Mouse (Mus musculus): ENCODE results near the gene Hps1. TPM values are rescaled to one million over a fixed set of nuclear protein-coding genes. Genes with fewer than 3 reads are reported as not detected.
A peak's percentile ranks its signal among the peaks of the same experiment; 100 is the strongest.
"Not testable (repeated sequence)": the region's sequence is repeated elsewhere in the genome, so short reads cannot be mapped to it uniquely, and the experiment has no call there.

Gene Hps1
- polyA plus RNA-seq, 1 experiment from 2014 or later = 17.0 TPM

DNA sequence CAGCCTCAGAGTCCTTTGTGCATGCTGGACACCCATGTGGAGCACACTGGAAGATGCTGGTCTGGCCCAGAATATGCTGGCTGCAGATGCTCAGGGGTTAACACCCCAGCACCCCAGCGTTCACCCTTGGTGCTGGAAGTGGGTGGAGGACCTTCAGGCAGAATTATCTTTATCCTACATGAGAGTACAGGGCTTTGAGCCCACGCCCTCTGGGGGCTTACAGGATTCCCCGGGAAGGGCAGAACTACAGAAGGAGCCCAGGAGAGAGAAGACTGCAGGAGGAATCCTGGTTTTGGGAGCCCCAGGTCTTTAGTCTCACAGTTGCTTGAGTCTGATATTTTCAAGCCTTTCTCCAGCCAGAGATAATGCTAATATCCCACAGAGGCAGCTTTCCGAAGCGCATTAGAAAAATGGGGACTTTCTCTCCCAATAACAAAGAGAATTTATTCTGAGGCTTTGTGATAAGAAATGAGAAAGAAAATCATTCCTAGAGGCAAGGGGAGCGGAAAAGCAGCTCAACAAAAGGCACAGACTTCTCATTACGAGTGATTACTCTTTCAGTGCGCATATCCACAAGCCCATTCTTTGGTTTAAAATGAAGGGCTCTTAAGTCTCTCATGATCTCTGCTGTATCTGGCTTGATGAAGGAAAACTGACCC lies 5.9 kb upstream of the Hps1 start:
- no peaks in the 10 kb centered on the region for H3K27me3 ChIP-seq (replicated peaks)
- H3K9me3 ChIP-seq = no peaks in the 10 kb centered on the region
- ATAC-seq = no peak
- no peak overlapping the region for H3K27ac ChIP-seq
- H3K4me1 ChIP-seq (replicated peaks) = peaks cover 6% of the 10 kb centered on the region; the same call in 1 of the 2 replicates
- H3K36me3 ChIP-seq = no peaks in the 10 kb centered on the region
- H3K9ac ChIP-seq = no peak overlapping the region
- H3K4me2 ChIP-seq (replicated peaks) = no peak overlapping the region
- H3K4me3 ChIP-seq (replicated peaks) = no peak overlapping the region
- 59% methylated on average over 8 of the region's 8 CpGs for WGBS

DNA sequence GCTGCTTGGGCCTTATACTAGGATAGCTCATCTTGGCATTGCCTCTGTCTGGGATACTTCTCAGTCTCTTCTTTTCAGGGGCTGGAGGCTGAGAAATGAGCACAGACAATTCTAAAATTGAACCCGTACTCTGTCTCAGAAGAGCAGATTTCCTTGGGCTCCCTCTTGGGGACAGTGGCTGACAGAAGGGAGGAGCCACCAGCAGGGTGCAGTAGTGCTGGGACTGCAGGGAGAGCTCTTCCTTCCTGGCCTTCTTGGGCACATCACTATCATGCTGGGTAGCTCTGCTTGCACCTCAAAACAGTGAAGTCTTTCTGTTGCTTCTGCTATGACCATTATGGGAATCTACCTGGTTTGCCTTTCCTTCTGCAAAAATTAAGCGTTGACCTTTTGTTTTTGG lies 5.4 kb upstream of the Hps1 start:
- Histone ChIP-seq H3K27ac (no peak overlapping the region), H3K4me3 (replicated peaks) (no peak overlapping the region), H3K4me1 (replicated peaks) (peaks cover 7% of the 10 kb centered on the region; the same call in 1 of the 2 replicates), H3K36me3 (no peaks in the 10 kb centered on the region), H3K4me2 (replicated peaks) (no peak overlapping the region), H3K9me3 (no peaks in the 10 kb centered on the region), H3K27me3 (replicated peaks) (no peaks in the 10 kb centered on the region), H3K9ac (no peak overlapping the region)
- ATAC-seq = no peak
- 30% methylated on average over 2 of the region's 2 CpGs for WGBS

- Histone ChIP-seq H3K4me2 (replicated peaks) (peak overlapping the region; percentile 78), H3K27ac (peak overlapping the region; percentile 83), H3K9ac (peak overlapping the region; percentile 65), H3K4me3 (replicated peaks) (peak overlapping the region; percentile 69), H3K4me1 (replicated peaks) (0 out of 2 replicates have a peak, but pooled peaks cover 11% of the 10 kb centered on the region)
- 41% methylated on average over 7 of the region's 7 CpGs for WGBS
- not testable (repeated sequence) for H3K27me3 ChIP-seq (replicated peaks); ATAC-seq; H3K9me3 ChIP-seq; H3K36me3 ChIP-seq
Observed at GRCm38 (mm10) chr19:42780156-42780538, 369 bp upstream of the Hps1 start.

DNA sequence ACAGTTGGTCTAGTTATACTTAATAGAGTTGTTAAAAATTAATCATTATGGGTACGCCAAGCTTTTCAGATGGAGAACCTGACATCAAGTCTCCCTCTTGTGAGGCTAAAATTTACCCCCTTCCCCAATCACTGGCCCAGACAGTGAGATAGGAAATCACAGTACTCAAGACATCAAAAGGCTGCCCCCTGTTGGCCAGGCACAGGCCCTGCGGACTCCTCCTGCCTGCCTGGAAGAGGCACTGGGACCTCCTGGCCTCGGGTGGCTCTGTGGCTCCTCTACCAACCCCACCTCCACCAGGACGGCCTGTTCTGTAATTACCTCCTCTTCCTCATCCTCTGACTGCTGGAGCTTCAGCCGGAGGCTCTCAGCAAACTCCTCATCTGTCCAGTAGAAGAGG lies 2.0 kb downstream of the Hps1 start:
- Histone ChIP-seq H3K4me3 (replicated peaks) (no peak overlapping the region), H3K27ac (no peak overlapping the region), H3K27me3 (replicated peaks) (no peaks in the 10 kb centered on the region), H3K4me1 (replicated peaks) (0 out of 2 replicates have a peak, but pooled peaks cover 11% of the 10 kb centered on the region), H3K9me3 (no peaks in the 10 kb centered on the region), H3K9ac (no peak overlapping the region), H3K4me2 (replicated peaks) (no peak overlapping the region), H3K36me3 (no peaks in the 10 kb centered on the region)
- ATAC-seq = no peak
- WGBS = 78% methylated on average over 5 of the region's 5 CpGs

DNA sequence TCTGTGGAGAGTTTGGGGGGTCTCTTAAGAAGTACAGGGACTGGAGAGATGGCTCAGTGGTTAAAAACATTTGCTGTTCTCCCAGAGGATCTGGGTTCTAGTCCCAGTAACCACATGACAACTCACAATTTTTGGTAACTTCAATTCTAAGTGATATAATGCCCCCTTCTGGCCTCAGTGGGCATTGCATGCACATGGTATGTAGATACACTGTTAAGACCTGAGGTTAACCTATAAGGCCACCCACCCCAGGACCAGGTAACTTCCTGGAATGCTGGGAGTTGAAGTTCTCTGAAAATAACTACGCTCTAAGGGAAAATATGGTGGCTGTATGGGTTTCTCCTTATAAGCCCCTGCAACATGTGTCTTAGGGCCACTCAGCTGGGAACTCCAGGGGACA lies 3.0 kb downstream of the Hps1 start:
- Histone ChIP-seq H3K9me3 (no peaks in the 10 kb centered on the region), H3K27ac (no peak overlapping the region), H3K4me2 (replicated peaks) (no peak overlapping the region), H3K4me3 (replicated peaks) (no peak overlapping the region), H3K36me3 (no peaks in the 10 kb centered on the region), H3K27me3 (replicated peaks) (no peaks in the 10 kb centered on the region), H3K9ac (no peak overlapping the region), H3K4me1 (replicated peaks) (0 out of 2 replicates have a peak, but pooled peaks cover 11% of the 10 kb centered on the region)
- ATAC-seq = no peak
- 100% methylated on average over 1 of the region's 1 CpGs for WGBS

DNA sequence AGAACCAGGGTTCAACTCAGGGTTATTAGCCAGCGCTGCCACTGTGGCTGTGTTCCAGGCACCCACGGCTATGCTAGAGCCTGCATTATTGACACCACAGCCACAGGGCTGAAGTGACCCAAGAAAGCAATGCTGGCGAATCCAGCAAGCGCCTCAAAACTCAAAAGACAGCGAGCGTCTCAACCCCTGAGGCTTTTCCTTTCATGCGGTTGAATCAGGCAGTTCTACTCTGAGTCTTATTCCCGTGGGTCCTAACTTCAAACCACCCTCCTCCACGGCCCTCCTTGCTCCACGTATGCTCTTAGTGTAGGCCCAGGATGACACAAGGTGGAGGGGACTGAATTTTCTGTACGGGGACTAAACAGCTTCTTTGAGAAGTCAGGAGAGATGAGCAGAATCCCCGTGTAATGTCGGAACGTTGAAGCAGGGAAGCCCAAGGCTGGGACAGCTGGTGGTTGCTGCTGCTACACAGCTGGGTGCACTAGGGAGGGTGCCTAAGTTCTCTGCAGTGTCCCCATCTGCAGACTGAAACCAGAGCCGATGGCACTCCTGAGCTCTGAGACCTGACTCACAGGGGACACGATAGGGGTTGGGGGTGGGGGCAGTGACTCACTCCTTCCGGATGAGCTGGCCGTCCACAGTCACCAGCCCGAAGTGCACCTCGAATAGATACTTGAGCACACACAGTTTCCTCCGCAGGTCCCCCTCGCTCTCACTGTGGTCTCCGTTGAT lies 9.5 kb downstream of the Hps1 start:
- Histone ChIP-seq H3K36me3 (no peaks in the 10 kb centered on the region; the same call in 1 of the 2 replicates), H3K9ac (no peak overlapping the region), H3K9me3 (no peaks in the 10 kb centered on the region), H3K27ac (no peak overlapping the region), H3K4me3 (replicated peaks) (no peak overlapping the region), H3K27me3 (replicated peaks) (no peaks in the 10 kb centered on the region), H3K4me2 (replicated peaks) (no peak overlapping the region), H3K4me1 (replicated peaks) (no peaks in the 10 kb centered on the region)
- no peak for ATAC-seq
- 85% methylated on average over 23 of the region's 23 CpGs for WGBS

- Histone ChIP-seq H3K36me3 (no peaks in the 10 kb centered on the region; the same call in 1 of the 2 replicates), H3K4me2 (replicated peaks) (no peak overlapping the region), H3K27ac (no peak overlapping the region), H3K9ac (no peak overlapping the region), H3K27me3 (replicated peaks) (no peaks in the 10 kb centered on the region), H3K4me3 (replicated peaks) (no peak overlapping the region), H3K9me3 (no peaks in the 10 kb centered on the region), H3K4me1 (replicated peaks) (no peaks in the 10 kb centered on the region)
- WGBS = 92% methylated on average over 10 of the region's 10 CpGs
- no peak for ATAC-seq
Observed at GRCm38 (mm10) chr19:42769648-42770047, 10.1 kb downstream of the Hps1 start.

GRCm38 (mm10) chr19:42767361-42767760 lies 12.4 kb downstream of the Hps1 start:
- Histone ChIP-seq H3K4me2 (replicated peaks) (no peak overlapping the region), H3K27ac (no peak overlapping the region), H3K9ac (no peak overlapping the region), H3K4me3 (replicated peaks) (no peak overlapping the region), H3K27me3 (replicated peaks) (no peaks in the 10 kb centered on the region), H3K36me3 (no peaks in the 10 kb centered on the region; the same call in 1 of the 2 replicates), H3K4me1 (replicated peaks) (0 out of 2 replicates have a peak, but pooled peaks cover 3% of the 10 kb centered on the region), H3K9me3 (no peaks in the 10 kb centered on the region)
- 84% methylated on average over 8 of the region's 8 CpGs for WGBS
- ATAC-seq = no peak

DNA sequence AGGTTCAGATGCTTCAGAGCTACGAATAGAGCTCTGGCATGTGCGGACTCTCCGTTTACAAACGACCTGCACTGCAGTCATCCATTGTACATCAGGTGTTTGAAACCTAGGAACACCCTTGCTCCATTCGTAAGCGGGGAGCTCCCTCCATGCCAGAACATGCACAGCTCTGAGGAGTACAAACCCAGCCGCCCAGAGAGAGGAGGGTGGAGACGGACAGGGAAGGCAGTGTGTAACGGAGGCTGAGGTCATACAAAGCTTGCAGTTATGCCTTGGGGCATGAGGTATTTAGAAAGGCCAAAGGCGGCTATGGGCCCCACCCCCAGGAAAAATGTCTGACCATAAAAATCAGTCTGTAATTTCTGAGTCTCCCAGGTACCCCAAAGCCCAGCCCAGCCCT lies 15.4 kb downstream of the Hps1 start:
- Histone ChIP-seq H3K4me3 (replicated peaks) (no peak overlapping the region), H3K9ac (no peak overlapping the region), H3K4me1 (replicated peaks) (0 out of 2 replicates have a peak, but pooled peaks cover 8% of the 10 kb centered on the region), H3K4me2 (replicated peaks) (no peak overlapping the region), H3K36me3 (no peaks in the 10 kb centered on the region; the same call in 1 of the 2 replicates), H3K27me3 (replicated peaks) (no peaks in the 10 kb centered on the region), H3K27ac (no peak overlapping the region), H3K9me3 (no peaks in the 10 kb centered on the region)
- no peak for ATAC-seq
- WGBS = 60% methylated on average over 10 of the region's 10 CpGs

GRCm38 (mm10) chr19:42756671-42757070 lies 23.1 kb downstream of the Hps1 start:
- H3K4me2 ChIP-seq (replicated peaks) = no peak overlapping the region
- H3K4me3 ChIP-seq (replicated peaks) = no peak overlapping the region
- H3K27me3 ChIP-seq (replicated peaks) = no peaks in the 10 kb centered on the region
- peaks cover 19% of the 10 kb centered on the region for H3K4me1 ChIP-seq (replicated peaks)
- no peak overlapping the region for H3K27ac ChIP-seq
- H3K36me3 ChIP-seq = no peaks in the 10 kb centered on the region
- 94% methylated on average over 6 of the region's 6 CpGs for WGBS
- ATAC-seq = no peak
- no peaks in the 10 kb centered on the region for H3K9me3 ChIP-seq
- no peak overlapping the region for H3K9ac ChIP-seq

GRCm38 (mm10) chr19:42755148-42755870 lies 24.5 kb downstream of the Hps1 start:
- H3K27ac ChIP-seq = no peak overlapping the region
- no peak for ATAC-seq

More at GRCm38 (mm10) chr19:42755148-42755870, 24.5 kb downstream of the Hps1 start:
- H3K9ac ChIP-seq = no peak overlapping the region; the same call in 1 of the 2 replicates
- 61% methylated on average over 15 of the region's 15 CpGs for WGBS
- H3K4me1 ChIP-seq (replicated peaks) = peaks cover 21% of the 10 kb centered on the region
- H3K4me2 ChIP-seq (replicated peaks) = no peak overlapping the region
- no peaks in the 10 kb centered on the region for H3K9me3 ChIP-seq
- no peak overlapping the region for H3K4me3 ChIP-seq (replicated peaks)
- H3K36me3 ChIP-seq = no peaks in the 10 kb centered on the region
- H3K27me3 ChIP-seq (replicated peaks) = no peaks in the 10 kb centered on the region

Data from intestine, embryonic 15.5 days (tissue).